Mouse (Mus musculus): ENCODE data around the gene Lingo1.

DNA sequence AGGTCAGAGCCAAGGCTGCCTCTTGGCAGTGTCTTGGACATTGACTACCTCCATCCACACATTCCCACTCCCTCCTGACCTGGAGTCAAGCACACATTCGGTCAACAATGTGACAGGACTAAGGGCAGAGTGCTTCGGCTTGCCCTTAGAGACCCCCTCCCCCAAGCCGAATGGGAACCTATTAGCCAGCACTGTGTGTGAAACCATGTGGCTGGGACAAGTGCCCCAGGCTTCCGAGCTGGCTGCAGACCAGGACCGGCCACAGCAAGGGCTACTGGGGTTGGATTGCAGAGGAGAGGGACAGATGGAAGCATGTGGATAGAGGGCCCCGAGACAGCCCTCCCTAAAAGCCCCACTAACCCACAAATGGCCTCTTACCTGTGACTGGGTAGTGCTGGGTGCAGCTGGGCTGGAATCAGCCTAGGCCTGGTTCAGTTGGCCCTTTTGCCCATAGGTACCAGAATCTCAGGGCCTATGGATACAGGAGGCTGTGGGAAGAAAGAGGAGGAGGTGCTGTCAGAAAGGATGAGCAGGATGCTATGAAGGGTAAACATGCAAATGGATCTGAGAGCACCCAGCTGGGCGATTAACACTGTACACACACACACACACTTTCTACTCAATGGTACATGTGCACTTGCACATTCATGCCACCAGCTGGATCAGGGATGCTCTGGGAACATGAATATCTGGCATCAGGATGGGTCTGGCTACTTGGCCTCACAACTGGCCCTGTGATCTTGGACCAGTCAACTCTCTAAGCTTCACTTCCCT lies 20.9 kb downstream of the Lingo1 start:
- no peak for TF ChIP-seq TAL1 (IDR thresholded peaks at IDR 0.05; ENCODE audit: low read length)
- no peak for TF ChIP-seq GATA1 (IDR thresholded peaks at IDR 0.05; ENCODE audit: low read length)

All from erythroblast, embryonic 14.5 days (primary cell).